Mouse (Mus musculus): ENCODE measurements around the gene Slc37a4. TPM values are rescaled to one million over a fixed set of nuclear protein-coding genes. Genes with fewer than 3 reads are reported as not detected.
"Not testable (repeated sequence)": the region's sequence is repeated elsewhere in the genome, so short reads cannot be mapped to it uniquely, and the experiment has no call there.

The Slc37a4 gene
- polyA plus RNA-seq, 1 experiment from 2014 or later: 36.1 TPM

DNA sequence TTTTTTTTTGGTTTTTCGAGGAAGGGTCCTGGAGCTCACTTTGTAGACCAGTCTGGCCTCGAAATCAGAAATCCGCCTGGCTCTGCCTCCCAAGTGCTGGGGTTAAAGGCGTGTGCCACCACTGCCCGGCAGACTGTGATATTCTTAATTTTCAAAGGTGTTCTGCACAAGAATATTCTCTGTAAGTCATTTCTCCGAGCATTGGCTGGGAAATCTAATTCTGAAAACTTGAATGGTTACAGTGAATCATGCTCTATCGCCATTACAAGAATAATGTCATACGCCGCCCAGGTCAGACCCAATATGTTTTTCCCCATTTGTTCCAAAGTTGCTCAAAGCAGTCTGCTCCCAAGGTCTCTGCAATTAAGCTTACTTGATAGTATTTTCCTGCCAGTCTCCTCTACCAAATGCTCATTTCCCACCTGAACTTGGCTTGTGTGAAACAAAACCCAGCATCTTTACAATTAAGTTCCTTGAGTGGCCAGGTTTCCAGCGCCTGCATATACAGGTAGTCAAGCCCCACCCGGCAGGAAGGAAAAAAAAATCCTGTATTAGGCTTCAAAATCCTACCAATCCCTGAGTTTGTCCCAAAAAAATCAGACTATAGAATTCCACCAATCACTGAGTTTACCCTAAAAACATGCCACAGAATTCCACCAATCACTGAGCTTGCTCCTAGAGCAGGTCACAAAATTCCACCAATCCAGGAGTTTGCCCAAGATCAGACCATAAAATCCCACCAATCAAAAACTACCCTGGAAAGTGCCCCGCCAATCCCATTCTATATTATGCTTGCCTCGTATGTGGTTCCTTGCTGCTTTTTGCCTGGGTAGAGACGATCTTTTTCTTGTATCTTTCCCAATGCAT, 22.1 kb downstream of the Slc37a4 start, which contains the start of gene Ccdc84:
Gene Ccdc84, minus strand, starts transcription at position 51 of the 867 bp plus-strand sequence.
- H3K4me3 ChIP-seq: peak within 1 kb of the TSS; percentile 65
- no peaks in the 10 kb centered on the region for H3K9me3 ChIP-seq
- peaks cover 6% of the 10 kb centered on the region; the same call in 1 of the 2 replicates for H3K36me3 ChIP-seq
- H3K9ac ChIP-seq (replicated peaks): peak within 1 kb of the TSS; percentile 74
- ATAC-seq (replicated peaks): no peak
- WGBS: 75% methylated on average over 14 of the region's 14 CpGs
- H3K4me1 ChIP-seq: peaks cover 12% of the 10 kb centered on the region
- peak within 1 kb of the TSS; percentile 74 for H3K4me2 ChIP-seq (replicated peaks)
- no peaks in the 10 kb centered on the region for H3K27me3 ChIP-seq
- H3K27ac ChIP-seq (replicated peaks): peak within 1 kb of the TSS; percentile 87

DNA sequence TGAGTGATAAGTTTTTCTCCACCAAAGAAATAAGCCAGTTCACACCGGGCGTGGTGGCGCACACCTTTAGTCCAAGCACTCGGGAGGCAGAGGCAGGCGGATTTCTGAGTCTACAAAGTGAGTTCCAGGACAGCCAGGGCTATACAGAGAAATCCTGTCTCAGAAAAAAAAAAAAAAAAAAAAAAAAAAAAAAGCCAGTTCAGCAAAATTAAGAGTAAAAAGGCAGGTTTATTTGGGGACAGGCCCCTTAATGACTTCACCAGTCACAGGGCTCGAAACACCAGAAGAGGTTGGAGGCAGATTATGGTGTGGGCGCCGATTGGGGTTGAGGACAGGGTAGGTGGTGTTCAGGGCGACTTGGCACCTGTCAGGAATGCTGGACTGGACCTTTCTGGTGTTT, 23.1 kb downstream of the Slc37a4 start:
- not testable (repeated sequence) for ATAC-seq (replicated peaks); H3K27ac ChIP-seq (replicated peaks); H3K4me2 ChIP-seq (replicated peaks); H3K9me3 ChIP-seq; H3K4me3 ChIP-seq; H3K36me3 ChIP-seq; H3K9ac ChIP-seq (replicated peaks); H3K27me3 ChIP-seq
- WGBS: 95% methylated on average over 9 of the region's 9 CpGs
- H3K4me1 ChIP-seq: peaks cover 12% of the 10 kb centered on the region

DNA sequence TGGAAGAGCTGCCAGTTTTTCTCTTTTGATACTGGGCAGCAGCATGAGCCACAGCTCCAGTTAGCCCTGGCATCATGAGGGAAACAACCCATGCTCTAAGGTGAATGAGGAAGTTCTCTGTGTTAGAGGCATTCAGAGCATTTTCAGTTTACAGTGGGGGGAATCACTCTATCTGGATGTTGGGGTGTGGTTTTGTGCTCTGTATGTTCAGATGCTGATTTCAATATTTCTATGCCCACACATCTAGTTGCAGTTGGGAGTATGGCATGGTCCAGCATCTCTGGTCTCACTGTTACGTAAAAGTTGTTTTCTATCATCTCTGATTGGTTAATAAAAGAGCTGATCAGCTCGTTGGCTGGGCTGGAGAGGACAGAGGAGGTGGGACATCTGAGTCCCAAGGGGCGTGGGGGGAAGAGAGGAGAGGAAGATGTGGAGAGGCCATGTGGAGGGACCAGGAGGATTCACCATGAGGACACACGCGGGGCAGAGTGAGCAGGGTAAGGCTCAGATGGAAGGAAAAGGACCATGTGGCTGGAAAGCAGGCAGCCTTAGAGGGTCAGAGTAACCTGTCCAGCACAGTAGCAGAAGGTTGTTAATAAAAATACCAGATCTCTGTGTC, 23.7 kb downstream of the Slc37a4 start:
- no peaks in the 10 kb centered on the region for H3K9me3 ChIP-seq
- peaks cover 12% of the 10 kb centered on the region for H3K4me1 ChIP-seq
- H3K27me3 ChIP-seq: no peaks in the 10 kb centered on the region
- no peak for ATAC-seq (replicated peaks)
- no peak overlapping the region for H3K4me3 ChIP-seq
- H3K9ac ChIP-seq (replicated peaks): no peak overlapping the region
- WGBS: 81% methylated on average over 5 of the region's 5 CpGs
- no peak overlapping the region for H3K27ac ChIP-seq (replicated peaks)
- peaks cover 3% of the 10 kb centered on the region; the same call in 1 of the 2 replicates for H3K36me3 ChIP-seq
- no peak overlapping the region for H3K4me2 ChIP-seq (replicated peaks)

DNA sequence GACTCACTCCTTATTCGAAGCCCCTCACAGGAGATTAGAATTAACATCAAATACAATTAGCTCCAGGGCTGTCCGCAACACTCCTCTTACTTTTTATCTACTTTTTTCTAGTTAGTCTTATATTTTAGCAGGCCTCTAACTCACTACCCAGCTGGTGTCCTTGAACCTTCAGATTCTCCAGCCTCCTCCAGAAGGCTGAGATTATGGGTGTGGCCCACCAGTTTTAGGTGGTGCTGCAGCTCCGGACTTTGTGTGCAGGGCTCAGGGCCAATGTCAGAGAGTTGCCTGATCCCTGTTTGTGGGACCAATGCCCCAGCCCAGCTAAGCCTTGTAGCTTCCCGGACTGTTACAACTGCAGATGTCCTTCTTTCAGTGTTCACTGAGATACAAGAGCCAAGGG, 26.9 kb downstream of the Slc37a4 start:
- H3K4me3 ChIP-seq: no peak overlapping the region
- H3K4me2 ChIP-seq (replicated peaks): no peak overlapping the region
- no peak overlapping the region for H3K9ac ChIP-seq (replicated peaks)
- no peaks in the 10 kb centered on the region for H3K9me3 ChIP-seq
- WGBS: 86% methylated on average over 4 of the region's 4 CpGs
- no peaks in the 10 kb centered on the region for H3K36me3 ChIP-seq
- no peaks in the 10 kb centered on the region for H3K27me3 ChIP-seq
- no peak overlapping the region for H3K27ac ChIP-seq (replicated peaks)
- H3K4me1 ChIP-seq: no peaks in the 10 kb centered on the region
- ATAC-seq (replicated peaks): no peak

DNA sequence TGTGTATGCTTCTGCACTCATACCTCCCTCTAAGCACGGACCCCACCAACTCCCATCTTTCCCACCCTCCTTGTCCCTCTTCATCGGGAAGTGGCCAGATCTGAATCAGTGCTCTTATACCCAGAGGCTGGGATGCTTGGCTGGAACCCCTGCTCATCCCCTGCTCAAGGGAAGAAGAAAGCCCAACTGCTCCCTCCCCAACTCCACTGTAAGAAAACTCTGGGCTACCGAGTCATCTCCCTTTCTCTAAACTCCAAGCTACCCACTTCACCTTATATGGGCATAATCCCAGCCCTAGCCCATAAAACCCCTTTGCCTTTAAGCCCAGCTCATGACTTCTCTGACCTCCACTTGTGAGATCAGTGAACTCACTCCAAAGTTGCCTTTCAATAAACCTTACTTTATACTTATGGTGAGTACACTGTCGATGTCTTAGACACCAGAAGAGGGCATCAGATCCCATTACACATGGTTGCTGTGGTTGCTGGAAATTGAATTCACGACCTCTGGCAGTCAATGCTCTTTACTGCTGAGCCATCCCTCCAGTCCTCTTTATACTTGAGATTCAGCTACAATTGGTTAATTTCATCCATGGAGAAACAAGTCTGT, 36.0 kb downstream of the Slc37a4 start:
- H3K4me2 ChIP-seq (replicated peaks): no peak overlapping the region
- H3K27ac ChIP-seq (replicated peaks): no peak overlapping the region
- no peaks in the 10 kb centered on the region for H3K4me1 ChIP-seq
- H3K36me3 ChIP-seq: no peaks in the 10 kb centered on the region
- WGBS: 65% methylated on average over 5 of the region's 5 CpGs
- no peaks in the 10 kb centered on the region for H3K9me3 ChIP-seq
- no peaks in the 10 kb centered on the region for H3K27me3 ChIP-seq
- ATAC-seq (replicated peaks): no peak
- no peak overlapping the region for H3K9ac ChIP-seq (replicated peaks)
- H3K4me3 ChIP-seq: no peak overlapping the region

DNA sequence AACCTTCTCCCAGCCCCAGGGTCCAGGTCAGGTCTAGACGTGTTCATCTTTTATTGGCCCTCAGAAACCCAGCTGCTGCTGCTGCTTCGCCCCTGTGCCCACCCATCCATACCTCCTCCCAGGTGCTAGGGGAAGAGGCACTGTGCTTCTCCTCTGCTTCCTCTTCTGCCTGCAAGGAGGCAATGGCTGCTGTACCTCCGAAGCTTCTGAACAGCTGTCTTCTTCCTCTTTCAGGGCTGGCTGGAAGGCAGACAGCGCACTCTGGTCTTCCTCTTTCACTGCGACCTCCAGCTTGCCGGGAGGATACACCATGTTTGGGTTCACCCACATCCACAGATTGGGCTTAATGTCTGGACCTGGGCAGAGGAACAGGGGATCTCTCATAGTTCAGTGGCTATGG, 39.1 kb downstream of the Slc37a4 start:
- Histone ChIP-seq H3K9me3 (no peaks in the 10 kb centered on the region), H3K36me3 (no peaks in the 10 kb centered on the region), H3K4me3 (no peak overlapping the region), H3K9ac (replicated peaks) (no peak overlapping the region), H3K27ac (replicated peaks) (no peak overlapping the region), H3K27me3 (no peaks in the 10 kb centered on the region), H3K4me2 (replicated peaks) (no peak overlapping the region), H3K4me1 (no peaks in the 10 kb centered on the region)
- WGBS: 89% methylated on average over 6 of the region's 6 CpGs
- ATAC-seq (replicated peaks): no peak

DNA sequence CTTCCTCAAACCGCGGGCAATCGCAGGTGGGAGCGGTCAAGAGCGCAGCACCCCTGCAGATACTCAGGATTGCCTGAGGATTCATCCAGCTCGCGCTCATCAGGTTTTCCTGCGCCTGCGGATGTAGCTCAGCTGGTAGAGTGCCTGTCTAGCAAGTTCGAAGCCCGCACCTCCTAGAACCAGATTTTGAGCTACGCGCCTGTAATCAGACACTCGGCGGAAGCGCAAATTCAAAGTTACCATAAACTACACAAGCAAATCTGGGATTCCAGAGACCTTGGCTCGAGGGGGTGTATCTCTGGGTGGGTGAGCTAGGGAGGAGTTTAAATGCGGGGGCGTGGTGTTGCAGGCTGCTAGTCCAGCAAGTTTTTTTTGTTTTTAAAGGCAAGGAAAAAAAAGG, 44.3 kb downstream of the Slc37a4 start, which contains the start of gene Foxr1:
Gene Foxr1, minus strand, starts transcription at position 176 of the 400 bp plus-strand sequence.
- Histone ChIP-seq H3K9me3 (no peaks in the 10 kb centered on the region), H3K27ac (replicated peaks) (no peak within 1 kb of the TSS), H3K36me3 (no peaks in the 10 kb centered on the region), H3K4me2 (replicated peaks) (no peak within 1 kb of the TSS), H3K9ac (replicated peaks) (no peak within 1 kb of the TSS), H3K4me1 (no peaks in the 10 kb centered on the region), H3K27me3 (no peaks in the 10 kb centered on the region), H3K4me3 (no peak within 1 kb of the TSS)
- 87% methylated on average over 19 of the region's 19 CpGs for WGBS
- no peak for ATAC-seq (replicated peaks)

DNA sequence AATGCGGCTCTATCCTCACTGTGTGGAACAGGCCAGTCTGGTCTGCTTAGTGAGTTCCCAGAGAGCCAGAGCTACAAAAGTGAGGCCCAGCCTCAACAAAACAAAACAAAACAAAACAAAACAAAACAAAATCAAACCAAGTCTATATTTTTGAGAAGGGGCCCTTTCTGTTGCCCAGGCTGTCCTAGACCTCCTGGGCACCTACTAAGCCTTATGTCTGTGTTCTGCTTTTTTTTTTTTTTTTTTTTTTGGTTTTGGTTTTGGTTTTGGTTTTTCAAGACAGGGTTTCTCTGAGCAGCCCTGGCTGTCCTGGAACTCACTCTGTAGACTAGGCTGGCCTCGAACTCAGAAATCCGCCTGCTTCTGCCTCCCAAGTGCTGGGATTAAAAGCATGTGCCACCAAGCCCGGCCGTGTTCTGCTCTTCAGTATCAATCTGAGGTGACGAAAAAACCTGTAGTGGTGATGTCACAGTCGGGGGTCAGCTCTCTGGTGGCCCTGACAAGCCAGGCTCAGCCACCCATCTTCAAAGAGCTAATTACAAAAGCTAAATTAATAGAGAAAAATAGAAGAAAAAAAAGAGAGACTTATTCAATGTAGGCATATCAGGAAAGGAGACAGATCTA, 47.9 kb downstream of the Slc37a4 start:
- H3K36me3 ChIP-seq; H3K9me3 ChIP-seq; ATAC-seq (replicated peaks); H3K4me3 ChIP-seq; H3K4me2 ChIP-seq (replicated peaks); H3K4me1 ChIP-seq; H3K27me3 ChIP-seq; H3K9ac ChIP-seq (replicated peaks); H3K27ac ChIP-seq (replicated peaks): not testable (repeated sequence)
- 87% methylated on average over 7 of the region's 7 CpGs for WGBS

DNA sequence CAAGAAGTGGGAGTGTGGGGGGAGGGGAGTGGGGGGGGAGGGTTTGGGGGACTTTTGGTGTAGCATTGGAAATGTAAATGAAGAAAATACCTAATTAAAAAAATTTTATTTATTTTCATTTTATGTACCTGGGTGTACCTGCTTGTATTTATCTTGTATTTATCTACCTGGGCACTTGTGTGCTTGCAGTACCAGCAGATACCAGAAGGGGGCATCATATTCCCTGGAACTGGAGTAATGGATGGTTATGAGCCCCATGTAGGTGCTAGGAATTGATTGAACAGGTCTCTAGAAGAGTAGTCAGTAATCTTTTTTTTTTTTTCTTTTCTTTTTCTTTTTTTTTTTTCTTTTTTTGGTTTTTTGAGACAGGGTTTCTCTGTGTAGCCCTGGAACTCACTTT, 53.7 kb downstream of the Slc37a4 start:
- Histone ChIP-seq H3K4me1 (peaks cover 9% of the 10 kb centered on the region; the same call in 1 of the 2 replicates), H3K27ac (replicated peaks) (no peak overlapping the region), H3K36me3 (no peaks in the 10 kb centered on the region), H3K27me3 (0 out of 2 replicates have a peak, but pooled peaks cover 4% of the 10 kb centered on the region), H3K9ac (replicated peaks) (no peak overlapping the region), H3K4me2 (replicated peaks) (no peak overlapping the region), H3K4me3 (no peak overlapping the region), H3K9me3 (no peaks in the 10 kb centered on the region)
- ATAC-seq (replicated peaks): no peak

Small RNAs within 50 kb of the gene (microRNA-seq; reads per million reads assigned to microRNA genes)
- not detected for gene Mir7085

Other genes with a start within 250 kb of the Slc37a4 start
- gene Cbl, start 162.8 kb upstream of the Slc37a4 start, polyA plus RNA-seq (2015; fragmentation: Nextera tagmentation; extraction: Ambion mirVana): 25.7 and 26.4 TPM in 2 replicates
- gene Ccdc153, start 156.2 kb upstream of the Slc37a4 start, polyA plus RNA-seq (2015; fragmentation: Nextera tagmentation; extraction: Ambion mirVana): 0.32 TPM in 1 of 2 replicates, not detected in the other
- gene Pdzd3, start 145.4 kb upstream of the Slc37a4 start, polyA plus RNA-seq (2015; fragmentation: Nextera tagmentation; extraction: Ambion mirVana): 0.59 and 0.61 TPM in 2 replicates
- 4.5 and 5.2 TPM in 2 replicates for gene Nlrx1, start 128.3 kb upstream of the Slc37a4 start, polyA plus RNA-seq (2015; fragmentation: Nextera tagmentation; extraction: Ambion mirVana)
- gene Abcg4, start 108.2 kb upstream of the Slc37a4 start, polyA plus RNA-seq (2015; fragmentation: Nextera tagmentation; extraction: Ambion mirVana): 14.2 and 15.6 TPM in 2 replicates
- 33.4 and 35.4 TPM in 2 replicates for gene Hinfp, start 91.2 kb upstream of the Slc37a4 start, polyA plus RNA-seq (2015; fragmentation: Nextera tagmentation; extraction: Ambion mirVana)
- 21.5 and 24.2 TPM in 2 replicates for gene C2cd2l, start 76.6 kb upstream of the Slc37a4 start, polyA plus RNA-seq (2015; fragmentation: Nextera tagmentation; extraction: Ambion mirVana)
- gene Dpagt1, start 70.8 kb upstream of the Slc37a4 start, polyA plus RNA-seq (2015; fragmentation: Nextera tagmentation; extraction: Ambion mirVana): 32.2 and 32.5 TPM in 2 replicates
- gene H2afx, start 62.2 kb upstream of the Slc37a4 start, polyA plus RNA-seq (2015; fragmentation: Nextera tagmentation; extraction: Ambion mirVana): 232 and 253 TPM in 2 replicates
- gene Hmbs, start 52.6 kb upstream of the Slc37a4 start, polyA plus RNA-seq (2015; fragmentation: Nextera tagmentation; extraction: Ambion mirVana): 66.3 and 71.2 TPM in 2 replicates
- gene Vps11, start 35.2 kb upstream of the Slc37a4 start, polyA plus RNA-seq (2015; fragmentation: Nextera tagmentation; extraction: Ambion mirVana): 38.4 and 42.3 TPM in 2 replicates
- 21.6 and 22.0 TPM in 2 replicates for gene Hyou1, start 17.4 kb upstream of the Slc37a4 start, polyA plus RNA-seq (2015; fragmentation: Nextera tagmentation; extraction: Ambion mirVana)
- 1,070 and 1,143 TPM in 2 replicates for gene Rps25, start 10.3 kb downstream of the Slc37a4 start, polyA plus RNA-seq (2015; fragmentation: Nextera tagmentation; extraction: Ambion mirVana)
- 320 and 321 TPM in 2 replicates for gene Trappc4, start 10.7 kb downstream of the Slc37a4 start, polyA plus RNA-seq (2015; fragmentation: Nextera tagmentation; extraction: Ambion mirVana)
- gene Ccdc84, start 21.7 kb downstream of the Slc37a4 start, polyA plus RNA-seq (2015; fragmentation: Nextera tagmentation; extraction: Ambion mirVana): 34.6 and 35.1 TPM in 2 replicates
- not detected in 2 replicates for gene Foxr1, start 44.3 kb downstream of the Slc37a4 start, polyA plus RNA-seq (2015; fragmentation: Nextera tagmentation; extraction: Ambion mirVana)
- not detected in 2 replicates for gene Upk2, start 58.1 kb downstream of the Slc37a4 start, polyA plus RNA-seq (2015; fragmentation: Nextera tagmentation; extraction: Ambion mirVana)
- gene Bcl9l, start 86.0 kb downstream of the Slc37a4 start, polyA plus RNA-seq (2015; fragmentation: Nextera tagmentation; extraction: Ambion mirVana): 13.6 and 14.4 TPM in 2 replicates
- gene Cxcr5, start 165.0 kb downstream of the Slc37a4 start, polyA plus RNA-seq (2015; fragmentation: Nextera tagmentation; extraction: Ambion mirVana): 0.06 TPM in 1 of 2 replicates, not detected in the other
- gene Ddx6, start 208.0 kb downstream of the Slc37a4 start, polyA plus RNA-seq (2015; fragmentation: Nextera tagmentation; extraction: Ambion mirVana): 22.9 and 23.1 TPM in 2 replicates